Mouse (Mus musculus) adrenal gland, postnatal 25 days (tissue): Measurements from ENCODE around the gene Olfr596. TPM values are rescaled to one million over a fixed set of nuclear protein-coding genes. Genes with fewer than 3 reads are reported as not detected.
"Not testable (repeated sequence)": the region's sequence is repeated elsewhere in the genome, so short reads cannot be mapped to it uniquely, and the experiment has no call there.

Source experiments
- DNase-seq: peaks from one replicate; pipeline ENCODE4 v3.0.0; 2021; ENCODE audit warnings: mixed read lengths
- long read RNA-seq: library from polyadenylated mRNA; stranded (forward); transcript quantifications from one replicate; pipeline ENCODE4 v2.0.0, GENCODE M21; 2021
- microRNA-seq, 2 experiments: library from miRNA; unstranded; fragments of <30 nt; microRNA quantifications; one replicate each; pipeline ENCODE4 v1.2.0; 2021
- total RNA-seq: library from RNA; stranded (reverse); gene quantifications from 2 replicates; pipeline ENCODE4 v1.2.3, GENCODE M21; 2021

Olfr596 gene
- not detected in 2 replicates for total RNA-seq
- long read RNA-seq, result 0 reads

DNA sequence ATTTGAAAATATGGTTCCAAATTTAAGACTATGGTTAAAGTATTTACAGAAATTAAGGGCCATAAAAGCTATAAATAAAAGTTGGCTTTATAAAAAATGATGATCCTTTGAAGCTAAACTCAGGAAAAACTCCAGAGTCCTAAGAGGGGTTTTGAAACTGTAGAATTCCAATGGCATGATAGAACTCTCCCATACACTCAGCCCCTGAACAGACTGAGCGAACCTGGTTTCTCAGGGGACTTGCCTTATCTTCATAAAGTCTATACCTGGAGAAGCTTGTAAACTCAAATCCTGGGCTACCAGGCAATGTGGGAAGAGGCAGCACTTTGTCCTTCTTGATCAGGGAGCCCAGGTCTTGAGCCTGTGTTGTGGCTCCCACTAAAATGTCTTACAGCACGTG, at the start of gene Olfr596:
Olfr596 (plus strand) TSS at position 301 of the 400 bp plus-strand sequence.
- not testable (repeated sequence) for DNase-seq

- DNase-seq, result not testable (repeated sequence)
These were observed 10.6 kb downstream of the Olfr596 start, which contains the start of gene Olfr597 for GRCm38 (mm10) chr7:103316015-103316414. TSS of gene Olfr597 (plus strand) at chr7:103316315.

DNA sequence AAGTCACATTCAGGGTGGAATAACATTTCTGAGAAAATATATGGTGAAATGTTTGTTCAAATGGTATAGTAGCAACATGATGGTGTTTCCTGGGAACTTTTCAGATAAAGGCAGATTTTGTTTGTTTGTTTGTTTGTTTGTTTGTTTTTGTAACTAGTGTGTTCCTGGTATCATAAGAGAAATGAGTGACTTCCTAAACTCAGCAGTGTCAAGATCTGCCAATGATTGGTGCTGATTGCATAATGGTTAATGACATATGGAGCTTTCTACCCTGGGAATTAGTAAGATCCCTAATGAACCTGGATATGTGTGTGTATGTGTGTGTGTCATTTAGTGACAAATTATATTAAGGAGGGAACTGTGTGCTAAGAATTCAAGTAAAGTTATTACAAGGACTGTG, 17.8 kb downstream of the Olfr596 start, which contains the start of gene Olfr598:
Olfr598 (plus strand) TSS at position 301 of the 400 bp plus-strand sequence.
- DNase-seq, result no peak

- DNase-seq, result no peak
These were observed 30.2 kb downstream of the Olfr596 start, which contains the start of gene Olfr599 for GRCm38 (mm10) chr7:103335617-103336016. TSS of gene Olfr599 (plus strand) at chr7:103335917.

- DNase-seq, result no peak
These were observed 44.1 kb downstream of the Olfr596 start, which contains the start of gene Olfr600 for GRCm38 (mm10) chr7:103349569-103349968. TSS of gene Olfr600 (minus strand) at chr7:103349669.

Small RNAs within 50 kb of the gene (microRNA-seq; reads per million reads assigned to microRNA genes)
- 0 reads per million in 2 experiments for gene Gm23550
- 0 reads per million in 2 experiments for gene Gm25171

Other genes with a start within 250 kb of the Olfr596 start
- not detected in 2 replicates for gene Olfr584, start 223.8 kb upstream of the Olfr596 start, total RNA-seq
- not detected in 2 replicates for gene Olfr585, start 207.9 kb upstream of the Olfr596 start, total RNA-seq
- gene Olfr586, start 180.0 kb upstream of the Olfr596 start, total RNA-seq, result not detected in 2 replicates
- not detected in 2 replicates for gene Olfr588-ps1, start 164.8 kb upstream of the Olfr596 start, total RNA-seq
- not detected in 2 replicates for gene Olfr589, start 149.3 kb upstream of the Olfr596 start, total RNA-seq
- gene Olfr591, start 127.3 kb upstream of the Olfr596 start, total RNA-seq, result not detected in 2 replicates
- not detected in 2 replicates for gene Olfr592, start 120.8 kb upstream of the Olfr596 start, total RNA-seq
- not detected in 2 replicates for gene Olfr593, start 93.8 kb upstream of the Olfr596 start, total RNA-seq
- gene Olfr594, start 88.7 kb upstream of the Olfr596 start, total RNA-seq, result not detected in 2 replicates
- gene Usp17ld, start 53.1 kb upstream of the Olfr596 start, total RNA-seq, result not detected in 2 replicates
- gene Olfr597, start 10.7 kb downstream of the Olfr596 start, total RNA-seq, result not detected in 2 replicates
- gene Olfr598, start 17.9 kb downstream of the Olfr596 start, total RNA-seq, result not detected in 2 replicates
- gene Olfr599, start 30.3 kb downstream of the Olfr596 start, total RNA-seq, result not detected in 2 replicates
- not detected in 2 replicates for gene Olfr600, start 44.0 kb downstream of the Olfr596 start, total RNA-seq
- gene Olfr601, start 57.0 kb downstream of the Olfr596 start, total RNA-seq, result not detected in 2 replicates
- not detected in 2 replicates for gene Olfr603, start 80.5 kb downstream of the Olfr596 start, total RNA-seq
- not detected in 2 replicates for gene Usp17lc, start 109.4 kb downstream of the Olfr596 start, total RNA-seq
- not detected in 2 replicates for gene Olfr605, start 139.8 kb downstream of the Olfr596 start, total RNA-seq
- gene Olfr606, start 143.4 kb downstream of the Olfr596 start, total RNA-seq, result not detected in 2 replicates
- gene Olfr607, start 158.5 kb downstream of the Olfr596 start, total RNA-seq, result not detected in 2 replicates
- gene Olfr608, start 164.2 kb downstream of the Olfr596 start, total RNA-seq, result not detected in 2 replicates
- gene Olfr609, start 192.4 kb downstream of the Olfr596 start, total RNA-seq, result not detected in 2 replicates
- not detected in 2 replicates for gene Olfr610, start 206.5 kb downstream of the Olfr596 start, total RNA-seq
- gene Olfr611, start 215.2 kb downstream of the Olfr596 start, total RNA-seq, result not detected in 2 replicates
- gene Olfr612, start 237.1 kb downstream of the Olfr596 start, total RNA-seq, result not detected in 2 replicates
- gene Olfr613, start 242.4 kb downstream of the Olfr596 start, total RNA-seq, result not detected in 2 replicates